Mouse (Mus musculus): ENCODE data around the gene Med24. TPM values are rescaled to one million over a fixed set of nuclear protein-coding genes. Genes with fewer than 3 reads are reported as not detected.

Med24 gene
- total RNA-seq, 2 experiments from 2014 or later = 109 to 110 TPM

GRCm38 (mm10) chr11:98766346-98766745 is 37.1 kb upstream of the Med24 start:
- no peak for DNase-seq (ENCODE audit: low spot score in 2 of 2)

GRCm38 (mm10) chr11:98765421-98766309 is 36.4 kb upstream of the Med24 start:
- DNase-seq (ENCODE audit: low spot score in 2 of 2) = no peak

- no peak for DNase-seq (ENCODE audit: low spot score in 2 of 2)
These were observed 35.5 kb upstream of the Med24 start for GRCm38 (mm10) chr11:98764746-98765145.

GRCm38 (mm10) chr11:98764091-98764490 is 34.9 kb upstream of the Med24 start:
- no peak for DNase-seq (ENCODE audit: low spot score in 2 of 2)

- no peak for DNase-seq (ENCODE audit: low spot score in 2 of 2)
These were observed 34.2 kb upstream of the Med24 start for GRCm38 (mm10) chr11:98763502-98763861.

GRCm38 (mm10) chr11:98762756-98763501 is 33.7 kb upstream of the Med24 start:
- no peak for DNase-seq (ENCODE audit: low spot score in 2 of 2)

- no peak for DNase-seq (ENCODE audit: low spot score in 2 of 2)
These were observed 32.7 kb upstream of the Med24 start for GRCm38 (mm10) chr11:98761939-98762338.

- no peak for DNase-seq (ENCODE audit: low spot score in 2 of 2)
These were observed 27.5 kb upstream of the Med24 start for GRCm38 (mm10) chr11:98756711-98757110.

GRCm38 (mm10) chr11:98755726-98756380 is 26.6 kb upstream of the Med24 start:
- DNase-seq (ENCODE audit: low spot score in 2 of 2) = no peak

GRCm38 (mm10) chr11:98754621-98755181 is 25.5 kb upstream of the Med24 start:
- no peak for DNase-seq (ENCODE audit: low spot score in 2 of 2)

GRCm38 (mm10) chr11:98754151-98754620 is 25.0 kb upstream of the Med24 start:
- DNase-seq (ENCODE audit: low spot score in 2 of 2) = no peak

- DNase-seq (ENCODE audit: low spot score in 2 of 2) = no peak
These were observed 24.0 kb upstream of the Med24 start for GRCm38 (mm10) chr11:98753264-98753663.

- no peak for DNase-seq (ENCODE audit: low spot score in 2 of 2)
These were observed 23.4 kb upstream of the Med24 start for GRCm38 (mm10) chr11:98752562-98753140.

- no peak for DNase-seq (ENCODE audit: low spot score in 2 of 2)
These were observed 22.1 kb upstream of the Med24 start for GRCm38 (mm10) chr11:98751221-98751782.

GRCm38 (mm10) chr11:98750351-98751201 is 21.3 kb upstream of the Med24 start:
- peak; percentile 76 to 91 for DNase-seq (ENCODE audit: low spot score in 2 of 2)

- DNase-seq (ENCODE audit: low spot score in 2 of 2) = no peak
These were observed 20.5 kb upstream of the Med24 start for GRCm38 (mm10) chr11:98749716-98750115.

- no peak for DNase-seq (ENCODE audit: low spot score in 2 of 2)
These were observed 19.5 kb upstream of the Med24 start for GRCm38 (mm10) chr11:98748506-98749416.

GRCm38 (mm10) chr11:98747804-98748505 is 18.7 kb upstream of the Med24 start:
- DNase-seq (ENCODE audit: low spot score in 2 of 2) = no peak

Data from layer of hippocampus, postnatal 14 days (tissue).